Mouse (Mus musculus) E14TG2a.4 (cell line): ENCODE measurements around the gene Cdk5rap1.

Experiments
- CTCF ChIP-seq: conservative IDR thresholded peaks from 2 replicates; pipeline ENCODE4 v1.5.1; 2014; ENCODE audit warnings: low read length
- NANOG ChIP-seq: IDR thresholded peaks from 2 replicates; pipeline ENCODE4 v1.6.1; 2014; ENCODE audit warnings: borderline replicate concordance, low read length, mixed read lengths
- POU5F1 ChIP-seq: IDR thresholded peaks from 2 replicates; pipeline ENCODE4 v1.6.1; 2014; ENCODE audit warnings: low read length, borderline replicate concordance

GRCm38 (mm10) chr2:154422181-154422580 lies 49.4 kb upstream of the Cdk5rap1 start:
- no peak for TF ChIP-seq CTCF
- no peak for TF ChIP-seq NANOG
- no peak for TF ChIP-seq POU5F1
